8 mouse cellular contexts compared by ENCODE assay signal in the genomic region with DNA sequence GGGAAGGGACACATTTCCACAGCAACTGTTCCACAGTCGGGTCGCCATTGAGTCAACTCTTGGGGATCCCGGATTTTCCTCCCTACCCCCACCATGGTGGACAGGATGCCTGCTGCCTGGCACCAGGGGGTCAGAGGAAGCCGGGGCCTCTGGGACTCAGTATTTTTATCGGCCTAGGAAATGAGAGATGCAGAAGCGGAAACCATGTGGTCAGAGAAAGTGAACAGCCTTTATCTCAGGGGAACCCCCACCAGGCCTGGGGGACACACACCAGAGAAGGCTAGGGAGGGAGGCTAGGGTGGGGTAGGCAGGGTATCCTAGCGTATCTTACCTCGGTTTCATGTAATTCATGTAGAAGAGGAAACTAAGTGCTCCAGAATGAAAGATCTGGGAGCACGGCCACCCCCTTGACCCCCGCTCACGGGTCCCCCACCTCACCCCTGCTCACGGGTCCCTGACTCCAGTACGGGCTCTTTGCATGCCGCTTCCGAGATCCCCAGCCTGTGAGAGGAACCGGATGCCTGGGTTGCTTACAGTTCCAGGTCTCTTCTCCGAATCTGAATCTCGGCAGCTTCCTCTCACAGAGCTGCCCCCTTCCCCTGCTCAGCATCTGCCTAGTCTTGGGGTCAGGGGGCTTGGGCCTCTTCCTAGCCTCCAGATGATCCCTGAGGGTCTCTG. TPM values are rescaled to one million over a fixed set of nuclear protein-coding genes. Genes with fewer than 3 reads are reported as not detected.
A peak's percentile ranks its signal among the peaks of the same experiment; 100 is the strongest.
DNase-seq lines count a peak whose midpoint lies in the region; ATAC-seq and TF ChIP-seq lines count a peak whose summit lies in the region.

No protein-coding gene starts in this region.

- ATAC-seq in stomach, embryonic 14.5 days (ENCODE audit: insufficient number of reproducible peaks, insufficient read depth, low FRiP score, low read depth) = no peak
- ATAC-seq in stomach, postnatal 0 days (ENCODE audit: low FRiP score, low TSS enrichment) = no peak; the same call in 1 of the 2 replicates
- ATAC-seq in liver, embryonic 15.5 days (ENCODE audit: insufficient read depth) = peak; percentile 51; the same call in 1 of the 2 replicates

- no peak overlapping the region for H3K4me3 ChIP-seq in stomach, embryonic 14.5 days (ENCODE audit: low read depth, low read length)
- H3K4me3 ChIP-seq in stomach, postnatal 0 days (ENCODE audit: low read depth, low read length) = no peak overlapping the region
- H3K4me3 ChIP-seq in liver, embryonic 15.5 days (replicated peaks) = no peak overlapping the region

- DNase-seq in stomach, postnatal 0 days (ENCODE audit: low spot score) = no peak
- DNase-seq in heart, postnatal 25 days (ENCODE audit: low spot score) = peak; percentile 47
- peak; percentile 58 for DNase-seq in thymus, postnatal 4 days
- DNase-seq in testis, postnatal 10 days (ENCODE audit: low spot score) = no peak
- no peak for DNase-seq in retina, postnatal 1 day
- DNase-seq in cerebellum, adult 11-12 months = no peak

- H3K4me1 ChIP-seq in stomach, embryonic 14.5 days (ENCODE audit: control insufficient read depth, insufficient read depth, low read length) = peaks cover 3% of the 10 kb centered on the region; the same call in 1 of the 2 replicates
- H3K4me1 ChIP-seq in stomach, postnatal 0 days (replicated peaks; ENCODE audit: control insufficient read depth, insufficient read depth) = no peaks in the 10 kb centered on the region
- peaks cover 47% of the 10 kb centered on the region for H3K4me1 ChIP-seq in liver, embryonic 15.5 days (replicated peaks)

- no peaks in the 10 kb centered on the region for H3K9me3 ChIP-seq in stomach, embryonic 14.5 days (ENCODE audit: control insufficient read depth, low read depth, low read length)
- no peaks in the 10 kb centered on the region for H3K9me3 ChIP-seq in stomach, postnatal 0 days (ENCODE audit: control insufficient read depth, low read length)
- no peaks in the 10 kb centered on the region for H3K9me3 ChIP-seq in liver, embryonic 15.5 days (replicated peaks)

- peak overlapping the region; percentile 58; the same call in 1 of the 2 replicates for H3K27ac ChIP-seq in stomach, embryonic 14.5 days (ENCODE audit: low read length)
- no peak overlapping the region for H3K27ac ChIP-seq in stomach, postnatal 0 days (replicated peaks)
- H3K27ac ChIP-seq in liver, embryonic 15.5 days (replicated peaks) = peak overlapping the region; percentile 61

- intact Hi-C loops in heart, postnatal 25 days (cut with DNase I) = no loop called here

- 77% methylated on average over 18 of the region's 18 CpGs for WGBS in stomach, embryonic 14.5 days
- WGBS in stomach, postnatal 0 days = 77% methylated on average over 18 of the region's 18 CpGs
- WGBS in liver, embryonic 15.5 days (ENCODE audit: insufficient replicate concordance) = 14% methylated on average over 18 of the region's 18 CpGs

- no peak for TF ChIP-seq CTCF in stomach, postnatal 0 days (IDR thresholded peaks at IDR 0.05; ENCODE audit: low read depth)

- H3K36me3 ChIP-seq in stomach, embryonic 14.5 days (ENCODE audit: control insufficient read depth, insufficient read depth, low read length) = peaks cover 4% of the 10 kb centered on the region
- H3K36me3 ChIP-seq in stomach, postnatal 0 days (ENCODE audit: control insufficient read depth, insufficient read depth, low read length) = no peaks in the 10 kb centered on the region
- peaks cover 13% of the 10 kb centered on the region; the same call in 1 of the 2 replicates for H3K36me3 ChIP-seq in liver, embryonic 15.5 days (replicated peaks)

- no peak overlapping the region for H3K4me2 ChIP-seq in stomach, embryonic 14.5 days (replicated peaks; ENCODE audit: low read depth, low read length)
- H3K4me2 ChIP-seq in stomach, postnatal 0 days (replicated peaks; ENCODE audit: low read depth) = no peak overlapping the region
- peak overlapping the region; percentile 34 for H3K4me2 ChIP-seq in liver, embryonic 15.5 days

- no peaks in the 10 kb centered on the region for H3K27me3 ChIP-seq in stomach, embryonic 14.5 days (ENCODE audit: control insufficient read depth, insufficient read depth, low read length)
- H3K27me3 ChIP-seq in stomach, postnatal 0 days (ENCODE audit: control insufficient read depth, insufficient read depth, low read length) = no peaks in the 10 kb centered on the region
- 0 out of 2 replicates have a peak, but pooled peaks cover 3% of the 10 kb centered on the region for H3K27me3 ChIP-seq in liver, embryonic 15.5 days

- no peak for TF ChIP-seq EP300 in stomach, postnatal 0 days (optimal IDR thresholded peaks at IDR 0.05)

- H3K9ac ChIP-seq in stomach, embryonic 14.5 days (replicated peaks; ENCODE audit: low read depth, low read length) = no peak overlapping the region
- H3K9ac ChIP-seq in stomach, postnatal 0 days (ENCODE audit: low read length) = no peak overlapping the region
- H3K9ac ChIP-seq in liver, embryonic 15.5 days = no peak overlapping the region

RNA-seq across cellular contexts. Expression of gene Gm16181, which starts 2.0 kb away (rescaled TPM):
- polyA plus RNA-seq in stomach, embryonic 14.5 days (2014; fragmentation: Nextera tagmentation; extraction: Ambion mirVana) = not detected in 2 replicates
- polyA plus RNA-seq in stomach, postnatal 0 days (2015; fragmentation: Nextera tagmentation; extraction: Ambion mirVana) = 0.27 and 0.33 TPM in 2 replicates
- under 1 TPM; 0.50 to 0.65 TPM for total RNA-seq in heart, postnatal 25 days (2021)
- polyA plus RNA-seq in liver, embryonic 15.5 days (2015; fragmentation: Nextera tagmentation; extraction: Ambion mirVana) = 0.24 TPM in 1 of 2 replicates, not detected in the other

RNA-seq across cellular contexts. Expression of gene Lta, which starts 13.5 kb away (rescaled TPM):
- polyA plus RNA-seq in stomach, embryonic 14.5 days (2014; fragmentation: Nextera tagmentation; extraction: Ambion mirVana) = 0.42 and 0.59 TPM in 2 replicates
- 0.11 and 0.16 TPM in 2 replicates for polyA plus RNA-seq in stomach, postnatal 0 days (2015; fragmentation: Nextera tagmentation; extraction: Ambion mirVana)
- not detected for total RNA-seq in heart, postnatal 25 days (2021)
- 0.06 TPM in 1 of 2 replicates, not detected in the other for polyA plus RNA-seq in liver, embryonic 15.5 days (2015; fragmentation: Nextera tagmentation; extraction: Ambion mirVana)

RNA-seq across cellular contexts. Expression of gene Atp6v1g2, which starts 14.8 kb away (rescaled TPM):
- polyA plus RNA-seq in stomach, embryonic 14.5 days (2014; fragmentation: Nextera tagmentation; extraction: Ambion mirVana) = 8.1 and 8.5 TPM in 2 replicates
- 3.0 and 3.6 TPM in 2 replicates for polyA plus RNA-seq in stomach, postnatal 0 days (2015; fragmentation: Nextera tagmentation; extraction: Ambion mirVana)
- 1 to 10 TPM; 2.5 to 2.8 TPM for total RNA-seq in heart, postnatal 25 days (2021)
- polyA plus RNA-seq in liver, embryonic 15.5 days (2015; fragmentation: Nextera tagmentation; extraction: Ambion mirVana) = 0.58 and 0.63 TPM in 2 replicates

RNA-seq across cellular contexts. Expression of gene Tnf, which starts 16.8 kb away (rescaled TPM):
- 0.20 and 0.34 TPM in 2 replicates for polyA plus RNA-seq in stomach, embryonic 14.5 days (2014; fragmentation: Nextera tagmentation; extraction: Ambion mirVana)
- polyA plus RNA-seq in stomach, postnatal 0 days (2015; fragmentation: Nextera tagmentation; extraction: Ambion mirVana) = 0.32 and 0.40 TPM in 2 replicates
- under 1 TPM; 0.56 to 0.60 TPM for total RNA-seq in heart, postnatal 25 days (2021)
- 0.31 and 0.36 TPM in 2 replicates for polyA plus RNA-seq in liver, embryonic 15.5 days (2015; fragmentation: Nextera tagmentation; extraction: Ambion mirVana)

RNA-seq across cellular contexts. Expression of gene Nfkbil1, which starts 16.9 kb away (rescaled TPM):
- 3.5 and 3.8 TPM in 2 replicates for polyA plus RNA-seq in stomach, embryonic 14.5 days (2014; fragmentation: Nextera tagmentation; extraction: Ambion mirVana)
- 7.4 and 7.5 TPM in 2 replicates for polyA plus RNA-seq in stomach, postnatal 0 days (2015; fragmentation: Nextera tagmentation; extraction: Ambion mirVana)
- 1 to 10 TPM; 8.2 to 8.7 TPM for total RNA-seq in heart, postnatal 25 days (2021)
- 3.2 and 3.6 TPM in 2 replicates for polyA plus RNA-seq in liver, embryonic 15.5 days (2015; fragmentation: Nextera tagmentation; extraction: Ambion mirVana)

Comparison
In these comparisons a context has a peak if more than half of its experiments do, and no peak if none do; other contexts are left out.
1. DNase-seq: peak in heart, postnatal 25 days (single experiment) and thymus, postnatal 4 days (single experiment); none in stomach, postnatal 0 days (single experiment), testis, postnatal 10 days (single experiment), retina, postnatal 1 day (single experiment) and cerebellum, adult 11-12 months (single experiment).